9 mouse cellular contexts compared by ENCODE assay signal in genomic region chr3:68064731-68065130, GRCm38 (mm10). TPM values are rescaled to one million over a fixed set of nuclear protein-coding genes. Genes with fewer than 3 reads are reported as not detected.
A peak's percentile ranks its signal among the peaks of the same experiment; 100 is the strongest.
DNase-seq lines count a peak whose midpoint lies in the region; ATAC-seq lines count a peak whose summit lies in the region.
"Had no signal": no experiment of that assay in that cellular context is flagged by ENCODE, and none has a peak within 500 bp of the region (broad histone marks: within the 10 kb centered on the region; RNA-seq: fewer than 3 reads in every experiment).

Schip1 (plus strand) TSS chr3:68064802.

- no peaks in the 10 kb centered on the region for H3K36me3 ChIP-seq in heart, embryonic 12.5 days
- H3K36me3 ChIP-seq in kidney, embryonic 15.5 days = no peaks in the 10 kb centered on the region
- no peaks in the 10 kb centered on the region for H3K36me3 ChIP-seq in lung, embryonic 15.5 days

- peak; percentile 43 for DNase-seq in kidney, adult 18-20 months
- DNase-seq in kidney, adult 11 months = no peak
- DNase-seq in embryo, embryonic 11.5 days (ENCODE audit: low read depth, low spot score) = peak; percentile 67
- peak; percentile 60 for DNase-seq in retina, postnatal 1 day

- H3K4me3 ChIP-seq in heart, embryonic 12.5 days = no peak within 1 kb of the TSS
- H3K4me3 ChIP-seq in kidney, embryonic 15.5 days (replicated peaks) = no peak within 1 kb of the TSS
- no peak within 1 kb of the TSS for H3K4me3 ChIP-seq in lung, embryonic 15.5 days

- WGBS in heart, embryonic 12.5 days = 24% methylated on average over 12 of the region's 12 CpGs
- 33% methylated on average over 12 of the region's 12 CpGs for WGBS in kidney, embryonic 15.5 days
- 21% methylated on average over 12 of the region's 12 CpGs for WGBS in lung, embryonic 15.5 days

- no peaks in the 10 kb centered on the region for H3K27me3 ChIP-seq in heart, embryonic 12.5 days (replicated peaks)
- no peaks in the 10 kb centered on the region for H3K27me3 ChIP-seq in kidney, embryonic 15.5 days
- no peaks in the 10 kb centered on the region for H3K27me3 ChIP-seq in lung, embryonic 15.5 days

- H3K4me1 ChIP-seq in heart, embryonic 12.5 days (replicated peaks) = no peaks in the 10 kb centered on the region
- H3K4me1 ChIP-seq in kidney, embryonic 15.5 days = no peaks in the 10 kb centered on the region
- H3K4me1 ChIP-seq in lung, embryonic 15.5 days = no peaks in the 10 kb centered on the region

- no peak within 1 kb of the TSS for H3K9ac ChIP-seq in heart, embryonic 12.5 days
- H3K9ac ChIP-seq in kidney, embryonic 15.5 days = no peak within 1 kb of the TSS
- H3K9ac ChIP-seq in lung, embryonic 15.5 days = no peak within 1 kb of the TSS
- H3K9ac ChIP-seq: liver, embryonic 14.5 days had no signal

- no peak within 1 kb of the TSS for H3K27ac ChIP-seq in heart, embryonic 12.5 days (ENCODE audit: poor library complexity, severe bottlenecking)
- no peak within 1 kb of the TSS for H3K27ac ChIP-seq in kidney, embryonic 15.5 days
- H3K27ac ChIP-seq in lung, embryonic 15.5 days = no peak within 1 kb of the TSS
- H3K27ac ChIP-seq: liver, embryonic 14.5 days had no signal

- ATAC-seq in heart, embryonic 12.5 days (ENCODE audit: insufficient number of reproducible peaks, low FRiP score) = no peak
- ATAC-seq in kidney, embryonic 15.5 days (replicated peaks; ENCODE audit: low FRiP score) = no peak
- no peak for ATAC-seq in lung, embryonic 15.5 days (ENCODE audit: borderline replicate concordance, extremely low read depth, low FRiP score, low TSS enrichment)
- no peak for ATAC-seq in activated CD4-positive, CD25-positive, alpha-beta regulatory T cell, adult 4 months

- H3K4me2 ChIP-seq in heart, embryonic 12.5 days = no peak within 1 kb of the TSS
- H3K4me2 ChIP-seq in kidney, embryonic 15.5 days = no peak within 1 kb of the TSS
- no peak within 1 kb of the TSS for H3K4me2 ChIP-seq in lung, embryonic 15.5 days

- no peaks in the 10 kb centered on the region for H3K9me3 ChIP-seq in heart, embryonic 12.5 days (replicated peaks)
- H3K9me3 ChIP-seq in kidney, embryonic 15.5 days (replicated peaks) = no peaks in the 10 kb centered on the region
- no peaks in the 10 kb centered on the region for H3K9me3 ChIP-seq in lung, embryonic 15.5 days

RNA-seq across cellular contexts. Expression of gene Schip1, which starts in this region (rescaled TPM):
- 76.4 and 81.6 TPM in 2 replicates for polyA plus RNA-seq in heart, embryonic 12.5 days (2016; fragmentation: Nextera tagmentation; extraction: Ambion mirVana)
- polyA plus RNA-seq in kidney, embryonic 15.5 days (2015; fragmentation: Nextera tagmentation; extraction: Ambion mirVana) = 51.3 and 52.4 TPM in 2 replicates
- 36.6 and 38.9 TPM in 2 replicates for polyA plus RNA-seq in lung, embryonic 15.5 days (2015; fragmentation: Nextera tagmentation; extraction: Ambion mirVana)
- polyA plus RNA-seq in activated CD4-positive, CD25-positive, alpha-beta regulatory T cell, adult 4 months (2017; shearing (Covaris generic)) = under 1 TPM in 1 of 2 experiments, not detected in 1; 0.22 TPM

Comparison
In these comparisons a context has a peak if more than half of its experiments do, and no peak if none do; other contexts are left out.
1. RNA of gene Schip1 (polyA plus RNA-seq): 76.4 to 81.6 TPM in heart, embryonic 12.5 days, 51.3 to 52.4 TPM in kidney, embryonic 15.5 days and 36.6 to 38.9 TPM in lung, embryonic 15.5 days; 0.22 TPM in activated CD4-positive, CD25-positive, alpha-beta regulatory T cell, adult 4 months; every median in the first group is over 10 times any median in the second.